Mouse (Mus musculus) liver, postnatal 0 days (tissue): ENCODE data around the gene Taf3.

Experiments
- CTCF ChIP-seq: sonication (generic); IDR thresholded peaks from 2 replicates; pipeline ENCODE4 v1.5.1; 2016; ENCODE audit warnings: antibody characterized with exemption, low read depth
- EP300 ChIP-seq: IDR thresholded peaks from 2 replicates; pipeline ENCODE4 v1.6.1; 2016; ENCODE audit warnings: antibody characterized with exemption, low read depth, mild to moderate bottlenecking

GRCm38 (mm10) chr2:10001591-10001990 is 46.8 kb downstream of the Taf3 start:
- no peak for TF ChIP-seq CTCF
- no peak for TF ChIP-seq EP300
